ENCODE assay signal across 17 mouse cellular contexts in genomic region chr15:77204951-77205350, GRCm38 (mm10).
DNase-seq lines count a peak whose midpoint lies in the region; ATAC-seq lines count a peak whose summit lies in the region.
"Had no signal": no experiment of that assay in that cellular context is flagged by ENCODE, and none has a peak within 500 bp of the region (broad histone marks: within the 10 kb centered on the region; RNA-seq: fewer than 3 reads in every experiment).

No protein-coding gene starts in this region.

- no peaks in the 10 kb centered on the region for H3K27me3 ChIP-seq in heart, embryonic 11.5 days (ENCODE audit: control insufficient read depth, insufficient read depth, low read length)
- no peaks in the 10 kb centered on the region for H3K27me3 ChIP-seq in midbrain, embryonic 11.5 days (ENCODE audit: control insufficient read depth, insufficient read depth, low read length)
- no peaks in the 10 kb centered on the region for H3K27me3 ChIP-seq in midbrain, embryonic 13.5 days
- no peaks in the 10 kb centered on the region for H3K27me3 ChIP-seq in embryonic facial prominence, embryonic 15.5 days
- H3K27me3 ChIP-seq: intestine, embryonic 15.5 days; limb, embryonic 13.5 days; midbrain, embryonic 15.5 days; neural tube, embryonic 13.5 days had no signal

- 39% methylated on average over 7 of the region's 7 CpGs for WGBS in heart, embryonic 11.5 days (ENCODE audit: insufficient replicate concordance)
- WGBS in midbrain, embryonic 11.5 days, result 78% methylated on average over 7 of the region's 7 CpGs
- WGBS in midbrain, embryonic 13.5 days, result 73% methylated on average over 7 of the region's 7 CpGs
- 51% methylated on average over 7 of the region's 7 CpGs for WGBS in embryonic facial prominence, embryonic 15.5 days

- intact Hi-C loops in heart, postnatal 25 days (cut with DNase I), result no loop called here

- H3K4me1 ChIP-seq in heart, embryonic 11.5 days (ENCODE audit: control insufficient read depth, insufficient read depth, low read length), result peaks cover 54% of the 10 kb centered on the region
- peaks cover 15% of the 10 kb centered on the region for H3K4me1 ChIP-seq in midbrain, embryonic 11.5 days (ENCODE audit: control insufficient read depth, insufficient read depth, low read length)
- peaks cover 37% of the 10 kb centered on the region for H3K4me1 ChIP-seq in midbrain, embryonic 13.5 days (replicated peaks)
- peaks cover 37% of the 10 kb centered on the region for H3K4me1 ChIP-seq in embryonic facial prominence, embryonic 15.5 days

- ATAC-seq in heart, embryonic 11.5 days (replicated peaks; ENCODE audit: insufficient number of reproducible peaks, low FRiP score, low TSS enrichment), result no peak
- no peak for ATAC-seq in midbrain, embryonic 11.5 days (ENCODE audit: low FRiP score)
- no peak for ATAC-seq in midbrain, embryonic 13.5 days
- ATAC-seq in embryonic facial prominence, embryonic 15.5 days (ENCODE audit: insufficient number of reproducible peaks, low FRiP score, low TSS enrichment, low read depth), result no peak
- no peak for ATAC-seq in megakaryocyte, adult 5-6 weeks (ENCODE audit: poor library complexity, severe bottlenecking)
- ATAC-seq: intestine, embryonic 15.5 days; midbrain, embryonic 15.5 days had no signal

- H3K9ac ChIP-seq in heart, embryonic 11.5 days (ENCODE audit: low read depth, low read length), result no peak overlapping the region
- no peak overlapping the region for H3K9ac ChIP-seq in midbrain, embryonic 11.5 days (ENCODE audit: low read length)
- no peak overlapping the region for H3K9ac ChIP-seq in midbrain, embryonic 13.5 days (replicated peaks)
- no peak overlapping the region for H3K9ac ChIP-seq in embryonic facial prominence, embryonic 15.5 days
- H3K9ac ChIP-seq: intestine, embryonic 15.5 days; limb, embryonic 13.5 days; midbrain, embryonic 15.5 days; neural tube, embryonic 13.5 days had no signal

- H3K4me3 ChIP-seq in heart, embryonic 11.5 days (ENCODE audit: low read depth, low read length), result no peak overlapping the region
- no peak overlapping the region for H3K4me3 ChIP-seq in midbrain, embryonic 11.5 days (ENCODE audit: low read depth, low read length)
- H3K4me3 ChIP-seq in midbrain, embryonic 13.5 days (replicated peaks), result no peak overlapping the region
- no peak overlapping the region for H3K4me3 ChIP-seq in embryonic facial prominence, embryonic 15.5 days (replicated peaks)
- H3K4me3 ChIP-seq: intestine, embryonic 15.5 days; limb, embryonic 13.5 days; midbrain, embryonic 15.5 days; neural tube, embryonic 13.5 days had no signal

- H3K9me3 ChIP-seq in heart, embryonic 11.5 days (replicated peaks; ENCODE audit: control insufficient read depth, low read length), result no peaks in the 10 kb centered on the region
- H3K9me3 ChIP-seq in midbrain, embryonic 11.5 days (ENCODE audit: control insufficient read depth, low read length), result no peaks in the 10 kb centered on the region
- H3K9me3 ChIP-seq in midbrain, embryonic 13.5 days, result no peaks in the 10 kb centered on the region
- no peaks in the 10 kb centered on the region for H3K9me3 ChIP-seq in embryonic facial prominence, embryonic 15.5 days (replicated peaks)
- H3K9me3 ChIP-seq: intestine, embryonic 15.5 days; limb, embryonic 13.5 days; midbrain, embryonic 15.5 days; neural tube, embryonic 13.5 days had no signal

- no peak overlapping the region for H3K4me2 ChIP-seq in heart, embryonic 11.5 days
- no peak overlapping the region for H3K4me2 ChIP-seq in midbrain, embryonic 11.5 days
- no peak overlapping the region for H3K4me2 ChIP-seq in midbrain, embryonic 13.5 days (replicated peaks)
- no peak overlapping the region for H3K4me2 ChIP-seq in embryonic facial prominence, embryonic 15.5 days (replicated peaks)
- H3K4me2 ChIP-seq: intestine, embryonic 15.5 days; limb, embryonic 13.5 days; midbrain, embryonic 15.5 days; neural tube, embryonic 13.5 days had no signal

- H3K27ac ChIP-seq in heart, embryonic 11.5 days (ENCODE audit: low read depth, low read length), result peak overlapping the region; percentile 79
- H3K27ac ChIP-seq in midbrain, embryonic 11.5 days (ENCODE audit: low read depth, low read length), result no peak overlapping the region
- H3K27ac ChIP-seq in midbrain, embryonic 13.5 days, result no peak overlapping the region
- peak overlapping the region; percentile 55 for H3K27ac ChIP-seq in embryonic facial prominence, embryonic 15.5 days (replicated peaks)
- H3K27ac ChIP-seq: limb, embryonic 13.5 days; midbrain, embryonic 15.5 days; neural tube, embryonic 13.5 days had no signal

- no peak for DNase-seq in heart, postnatal 25 days (ENCODE audit: low spot score)
- DNase-seq in midbrain, embryonic 11.5 days (ENCODE audit: low spot score, missing footprints), result peak; percentile 75
- DNase-seq in right cerebral cortex, postnatal 25 days, result no peak
- no peak for DNase-seq in spleen, postnatal 14 days (ENCODE audit: low spot score in 2 of 2)
- DNase-seq: adrenal gland, postnatal 36 days; kidney, postnatal 14 days; layer of hippocampus, postnatal 36 days; right cerebral cortex, adult 18-20 months; thymus, postnatal 4 days had no signal

- H3K36me3 ChIP-seq in heart, embryonic 11.5 days (ENCODE audit: control insufficient read depth, insufficient read depth, low read length), result no peaks in the 10 kb centered on the region
- no peaks in the 10 kb centered on the region for H3K36me3 ChIP-seq in midbrain, embryonic 11.5 days (ENCODE audit: control insufficient read depth, insufficient read depth, low read length)
- no peaks in the 10 kb centered on the region for H3K36me3 ChIP-seq in midbrain, embryonic 13.5 days
- no peaks in the 10 kb centered on the region for H3K36me3 ChIP-seq in embryonic facial prominence, embryonic 15.5 days
- H3K36me3 ChIP-seq: intestine, embryonic 15.5 days; limb, embryonic 13.5 days; midbrain, embryonic 15.5 days; neural tube, embryonic 13.5 days had no signal

Comparison
In these comparisons a context has a peak if more than half of its experiments do, and no peak if none do; other contexts are left out.
1. H3K27ac ChIP-seq: peak in heart, embryonic 11.5 days (single experiment) and embryonic facial prominence, embryonic 15.5 days (single experiment); none in midbrain, embryonic 11.5 days (single experiment) and midbrain, embryonic 13.5 days (single experiment).